Mouse (Mus musculus) cerebellum, adult (tissue): Measurements from ENCODE around the gene Wdtc1.

ENCODE experiments used
- ATAC-seq: cut with Nextera tagmentation; 2 replicates; pipeline ENCODE4 v1.9.2; 2017; ENCODE audit warnings: mild to moderate bottlenecking, moderate library complexity, mixed read lengths; ENCODE audit not compliant: insufficient number of reproducible peaks, low FRiP score, low TSS enrichment

Wdtc1 gene

GRCm38 (mm10) chr4:133353367-133354365 lies at the start of gene Wdtc1:
TSS of gene Wdtc1 (minus strand) at chr4:133353481.
- no peak for ATAC-seq

- no peak for ATAC-seq
Observed at GRCm38 (mm10) chr4:133402011-133402410, 48.7 kb upstream of the Wdtc1 start.

GRCm38 (mm10) chr4:133400098-133400497 lies 46.8 kb upstream of the Wdtc1 start:
- ATAC-seq: no peak

- peak; percentile 29; the same call in 1 of the 2 replicates for ATAC-seq
Observed at GRCm38 (mm10) chr4:133399509-133399908, 46.2 kb upstream of the Wdtc1 start.

- ATAC-seq: no peak
Observed at GRCm38 (mm10) chr4:133398619-133399018, 45.3 kb upstream of the Wdtc1 start.

GRCm38 (mm10) chr4:133397961-133398360 lies 44.7 kb upstream of the Wdtc1 start:
- ATAC-seq: no peak

GRCm38 (mm10) chr4:133397299-133397698 lies 44.0 kb upstream of the Wdtc1 start:
- ATAC-seq: no peak

GRCm38 (mm10) chr4:133396079-133396478 lies 42.8 kb upstream of the Wdtc1 start:
- ATAC-seq: no peak

- no peak for ATAC-seq
Observed at GRCm38 (mm10) chr4:133394981-133395573, 41.8 kb upstream of the Wdtc1 start.

- ATAC-seq: no peak
Observed at GRCm38 (mm10) chr4:133391185-133392040, 38.1 kb upstream of the Wdtc1 start.

- no peak for ATAC-seq
Observed at GRCm38 (mm10) chr4:133390585-133390984, 37.3 kb upstream of the Wdtc1 start.

GRCm38 (mm10) chr4:133390042-133390441 lies 36.8 kb upstream of the Wdtc1 start:
- ATAC-seq: no peak

- ATAC-seq: no peak
Observed at GRCm38 (mm10) chr4:133388781-133389552, 35.7 kb upstream of the Wdtc1 start.

- ATAC-seq: no peak
Observed at GRCm38 (mm10) chr4:133387053-133387452, 33.8 kb upstream of the Wdtc1 start.

GRCm38 (mm10) chr4:133386061-133386797 lies 32.9 kb upstream of the Wdtc1 start:
- ATAC-seq: no peak

GRCm38 (mm10) chr4:133381141-133381540 lies 27.9 kb upstream of the Wdtc1 start:
- no peak for ATAC-seq

GRCm38 (mm10) chr4:133380532-133380931 lies 27.3 kb upstream of the Wdtc1 start:
- ATAC-seq: no peak

- no peak for ATAC-seq
Observed at GRCm38 (mm10) chr4:133379861-133380260, 26.6 kb upstream of the Wdtc1 start.

GRCm38 (mm10) chr4:133379046-133379347 lies 25.7 kb upstream of the Wdtc1 start:
- no peak for ATAC-seq
